11 mouse cellular contexts compared by ENCODE assay signal in the genomic region with DNA sequence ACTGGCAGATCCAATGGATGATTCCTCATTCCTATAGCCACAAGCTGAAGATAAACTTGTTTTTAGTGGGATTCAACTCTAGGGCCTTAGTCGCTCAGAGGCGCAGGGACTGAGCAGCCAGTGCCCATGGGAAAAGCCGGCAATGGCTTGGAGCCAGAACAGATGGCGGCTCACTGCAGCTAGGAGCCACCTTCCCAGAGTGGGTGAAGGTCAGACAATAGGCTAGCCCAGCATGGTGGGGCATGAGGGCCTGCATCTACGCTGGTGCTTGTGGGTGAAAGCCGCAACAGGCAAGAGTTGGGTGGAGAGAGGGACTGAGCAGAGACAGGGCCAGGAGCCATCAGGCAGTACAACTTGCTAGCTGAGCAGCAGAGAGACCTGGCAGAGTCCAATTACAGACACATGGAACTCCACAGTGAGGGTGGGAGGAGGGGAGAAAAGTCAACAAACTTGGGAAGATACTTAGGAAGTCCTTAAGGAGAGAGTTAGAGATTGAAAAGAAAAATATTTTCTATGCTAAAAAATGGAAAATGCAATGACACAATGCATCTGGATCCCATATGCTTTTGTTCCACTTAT. TPM values are rescaled to one million over a fixed set of nuclear protein-coding genes. Genes with fewer than 3 reads are reported as not detected.
DNase-seq lines count a peak whose midpoint lies in the region; ATAC-seq and TF ChIP-seq lines count a peak whose summit lies in the region.
"Had no signal": no experiment of that assay in that cellular context is flagged by ENCODE, and none has a peak within 500 bp of the region (broad histone marks: within the 10 kb centered on the region; RNA-seq: fewer than 3 reads in every experiment).

No protein-coding gene starts in this region.

- no peak overlapping the region for H3K27ac ChIP-seq in heart, adult 2 months
- H3K27ac ChIP-seq in heart, embryonic 11.5 days (ENCODE audit: low read depth, low read length) = no peak overlapping the region
- H3K27ac ChIP-seq: stomach, embryonic 15.5 days had no signal

- H3K79me2 ChIP-seq in heart, adult 2 months (replicated peaks; ENCODE audit: control insufficient read depth, insufficient read depth, low read length) = no peaks in the 10 kb centered on the region

- no peak overlapping the region for H3K9ac ChIP-seq in heart, adult 2 months (ENCODE audit: low read depth, low read length)
- H3K9ac ChIP-seq in heart, embryonic 11.5 days (ENCODE audit: low read depth, low read length) = no peak overlapping the region
- H3K9ac ChIP-seq: stomach, embryonic 15.5 days had no signal

- H3K4me1 ChIP-seq in heart, adult 2 months (ENCODE audit: control insufficient read depth, insufficient read depth, low read length) = no peaks in the 10 kb centered on the region
- H3K4me1 ChIP-seq in heart, embryonic 11.5 days (ENCODE audit: control insufficient read depth, insufficient read depth, low read length) = no peaks in the 10 kb centered on the region
- H3K4me1 ChIP-seq in E14TG2a.4 (replicated peaks; ENCODE audit: low read depth, low read length) = peaks cover 40% of the 10 kb centered on the region
- H3K4me1 ChIP-seq: stomach, embryonic 15.5 days had no signal

- H3K27me3 ChIP-seq in heart, adult 2 months (ENCODE audit: control insufficient read depth, insufficient read depth, low read length) = no peaks in the 10 kb centered on the region
- no peaks in the 10 kb centered on the region for H3K27me3 ChIP-seq in heart, embryonic 11.5 days (ENCODE audit: control insufficient read depth, insufficient read depth, low read length)
- H3K27me3 ChIP-seq in E14TG2a.4 (ENCODE audit: insufficient read depth, low read length) = no peaks in the 10 kb centered on the region
- H3K27me3 ChIP-seq: stomach, embryonic 15.5 days had no signal

- no peak for TF ChIP-seq EP300 in heart, adult 2 months (IDR thresholded peaks at IDR 0.05; ENCODE audit: insufficient read depth, low read depth, low read length)

- no peak overlapping the region for H3K4me2 ChIP-seq in heart, embryonic 11.5 days
- H3K4me2 ChIP-seq: stomach, embryonic 15.5 days had no signal

- ATAC-seq in heart, embryonic 11.5 days (replicated peaks; ENCODE audit: insufficient number of reproducible peaks, low FRiP score, low TSS enrichment) = no peak

- no peak for TF ChIP-seq CTCF in heart, adult 2 months (IDR thresholded peaks at IDR 0.05)
- TF ChIP-seq CTCF in E14TG2a.4 (conservative IDR thresholded peaks at IDR 0.05; ENCODE audit: low read length) = no peak

- no peak overlapping the region for H3K4me3 ChIP-seq in heart, adult 2 months
- no peak overlapping the region for H3K4me3 ChIP-seq in heart, embryonic 11.5 days (ENCODE audit: low read depth, low read length)
- peak overlapping the region; percentile 49 for H3K4me3 ChIP-seq in E14TG2a.4 (replicated peaks; ENCODE audit: low read length)
- H3K4me3 ChIP-seq: stomach, embryonic 15.5 days had no signal

- DNase-seq in heart, adult 2 months = peak; percentile 14 to 31
- DNase-seq in cerebellum, adult 8-10 months = peak; percentile 50
- DNase-seq in gastrocnemius, postnatal 10 days = peak; percentile 29
- no peak for DNase-seq in Muller cell, postnatal 12 days (ENCODE audit: inconsistent ontology term)
- DNase-seq in thymus, postnatal 36 days = no peak
- no peak for DNase-seq in layer of hippocampus, adult 9-11 months

- WGBS in heart, adult 2 months = 47% methylated on average over 6 of the region's 6 CpGs
- 71% methylated on average over 6 of the region's 6 CpGs for WGBS in heart, embryonic 11.5 days (ENCODE audit: insufficient replicate concordance)

- no peak for TF ChIP-seq POLR2A in heart, adult 2 months (IDR thresholded peaks at IDR 0.05; ENCODE audit: insufficient read depth, low read depth, low read length)

- H3K36me3 ChIP-seq in heart, adult 2 months (ENCODE audit: control insufficient read depth, insufficient read depth, low read length) = no peaks in the 10 kb centered on the region
- no peaks in the 10 kb centered on the region for H3K36me3 ChIP-seq in heart, embryonic 11.5 days (ENCODE audit: control insufficient read depth, insufficient read depth, low read length)
- H3K36me3 ChIP-seq in E14TG2a.4 (ENCODE audit: insufficient read depth, low read length) = peaks cover 79% of the 10 kb centered on the region
- H3K36me3 ChIP-seq: stomach, embryonic 15.5 days had no signal

- intact Hi-C loops in heart, adult 2 months (cut with DNase I) = no loop called here

- H3K9me3 ChIP-seq in heart, embryonic 11.5 days (replicated peaks; ENCODE audit: control insufficient read depth, low read length) = no peaks in the 10 kb centered on the region
- H3K9me3 ChIP-seq in E14TG2a.4 (ENCODE audit: low read length) = no peaks in the 10 kb centered on the region
- H3K9me3 ChIP-seq: stomach, embryonic 15.5 days had no signal

RNA-seq across cellular contexts. Expression of a gene that starts 21.5 kb away (rescaled TPM):
- total RNA-seq in heart, adult 2 months (2021) = under 1 TPM in 1 of 2 experiments, not detected in 1; 0.10 TPM
- polyA plus RNA-seq in heart, adult 2 months (2012; rRNA removed) = 0.27 TPM in 1 of 2 replicates, not detected in the other
- not detected in 2 replicates for polyA plus RNA-seq in heart, embryonic 11.5 days (2014; fragmentation: Nextera tagmentation; extraction: Ambion mirVana)
- under 1 TPM; 0.20 to 0.40 TPM for total RNA-seq in gastrocnemius, postnatal 10 days (2021)
- total RNA-seq: monocyte, adult 5-6 weeks had no signal
- polyA plus RNA-seq: heart, postnatal 0 days had no signal

RNA-seq across cellular contexts. Expression of a gene that starts 31.1 kb away (rescaled TPM):
- 10 to 100 TPM; 27.7 to 34.4 TPM for total RNA-seq in heart, adult 2 months (2021)
- 64.0 and 77.8 TPM in 2 replicates for polyA plus RNA-seq in heart, adult 2 months (2012; rRNA removed)
- 16.3 and 17.3 TPM in 2 replicates for polyA plus RNA-seq in heart, embryonic 11.5 days (2014; fragmentation: Nextera tagmentation; extraction: Ambion mirVana)
- 1 to 10 TPM; 3.1 to 3.4 TPM for total RNA-seq in gastrocnemius, postnatal 10 days (2021)
- total RNA-seq: monocyte, adult 5-6 weeks had no signal

RNA-seq across cellular contexts. Expression of a gene that starts 51.6 kb away (rescaled TPM):
- total RNA-seq in heart, adult 2 months (2021) = 100 to 1,000 TPM; 303 to 357 TPM
- 235 and 387 TPM in 2 replicates for polyA plus RNA-seq in heart, adult 2 months (2012; rRNA removed)
- 182 and 194 TPM in 2 replicates for polyA plus RNA-seq in heart, embryonic 11.5 days (2014; fragmentation: Nextera tagmentation; extraction: Ambion mirVana)
- 100 to 1,000 TPM; 114 to 126 TPM for total RNA-seq in gastrocnemius, postnatal 10 days (2021)

Comparison
In these comparisons a context has a peak if more than half of its experiments do, and no peak if none do; other contexts are left out.
1. DNase-seq: peak in heart, adult 2 months (2 of 2), cerebellum, adult 8-10 months (single experiment) and gastrocnemius, postnatal 10 days (single experiment); none in Muller cell, postnatal 12 days (single experiment), thymus, postnatal 36 days (0 of 2) and layer of hippocampus, adult 9-11 months (single experiment).
2. RNA of a gene that starts 31.1 kb away (total RNA-seq): 27.7 to 34.4 TPM in heart, adult 2 months; 3.1 to 3.4 TPM in gastrocnemius, postnatal 10 days; every median in the first group is over 4 times any median in the second.